Mouse (Mus musculus): ENCODE measurements around the gene Commd4. TPM values are rescaled to one million over a fixed set of nuclear protein-coding genes. Genes with fewer than 3 reads are reported as not detected.
"Not testable (repeated sequence)": the region's sequence is repeated elsewhere in the genome, so short reads cannot be mapped to it uniquely, and the experiment has no call there.

Gene Commd4
- 26.5 and 28.7 TPM in 2 replicates for polyA plus RNA-seq (2012; rRNA removed)

DNA sequence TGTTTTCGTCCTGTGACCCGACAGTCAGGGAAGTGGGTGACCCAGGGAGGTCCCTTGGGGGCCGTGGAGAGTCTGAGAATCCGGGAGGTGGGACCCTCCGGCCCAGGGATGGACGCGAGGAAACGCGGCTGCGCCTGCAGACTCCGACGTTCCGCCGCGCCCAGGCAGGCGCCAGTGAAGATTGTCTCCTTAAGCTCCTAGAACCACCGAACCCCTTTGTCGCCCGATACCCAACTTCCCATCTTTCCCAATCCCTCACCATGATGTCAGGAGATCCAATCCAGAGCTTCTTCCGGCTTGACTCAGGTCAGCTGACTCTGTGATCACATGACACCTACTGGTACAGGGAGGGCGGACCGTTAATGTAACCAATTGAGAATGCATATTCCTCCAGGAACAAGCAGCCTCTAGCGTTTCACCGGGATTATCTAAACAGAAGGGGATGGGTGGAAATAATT, at the start of gene Commd4:
TSS of gene Commd4 (minus strand) at position 319 of the 458 bp plus-strand sequence.
- TF ChIP-seq CTCF (IDR thresholded peaks at IDR 0.05; ENCODE audit: control insufficient read depth, insufficient read depth, insufficient replicate concordance, low read depth, low read length) (no peak), POLR2A (IDR thresholded peaks at IDR 0.05; ENCODE audit: control insufficient read depth, low read depth, low read length) (no peak)
- Histone ChIP-seq H3K27me3 (ENCODE audit: control insufficient read depth, insufficient read depth, low read length) (no peaks in the 10 kb centered on the region), H3K4me1 (ENCODE audit: control insufficient read depth, insufficient read depth, low read length) (peaks cover 13% of the 10 kb centered on the region), H3K36me3 (ENCODE audit: control insufficient read depth, insufficient read depth, low read length) (no peaks in the 10 kb centered on the region), H3K27ac (ENCODE audit: control insufficient read depth, insufficient read depth, low read depth, low read length) (peak within 1 kb of the TSS; percentile 68), H3K4me3 (ENCODE audit: control insufficient read depth, low read depth, low read length) (peak within 1 kb of the TSS; percentile 92)

DNA sequence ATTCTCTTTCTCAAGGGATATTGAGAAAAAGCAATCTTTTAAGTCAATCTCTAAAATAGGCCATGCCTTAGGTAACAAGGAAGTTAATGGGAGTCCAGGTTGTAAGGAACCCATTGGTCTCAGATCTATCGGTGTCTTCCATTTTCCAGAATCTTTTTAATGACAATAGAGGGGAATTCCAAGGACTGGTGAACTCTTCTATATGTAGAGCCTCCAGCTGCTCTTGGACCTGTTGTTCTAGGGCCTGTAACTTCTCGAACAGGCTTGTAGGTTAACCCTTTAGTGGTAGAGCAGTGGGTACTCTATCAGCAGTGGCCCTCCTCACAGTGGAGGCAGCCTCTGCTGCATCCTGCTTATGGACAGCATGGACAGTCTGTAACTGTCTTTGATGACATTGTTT, 48.8 kb upstream of the Commd4 start:
- TF ChIP-seq POLR2A (IDR thresholded peaks at IDR 0.05; ENCODE audit: control insufficient read depth, low read depth, low read length) (no peak), CTCF (IDR thresholded peaks at IDR 0.05; ENCODE audit: control insufficient read depth, insufficient read depth, insufficient replicate concordance, low read depth, low read length) (no peak)
- no peak overlapping the region for H3K27ac ChIP-seq (ENCODE audit: control insufficient read depth, insufficient read depth, low read depth, low read length)

DNA sequence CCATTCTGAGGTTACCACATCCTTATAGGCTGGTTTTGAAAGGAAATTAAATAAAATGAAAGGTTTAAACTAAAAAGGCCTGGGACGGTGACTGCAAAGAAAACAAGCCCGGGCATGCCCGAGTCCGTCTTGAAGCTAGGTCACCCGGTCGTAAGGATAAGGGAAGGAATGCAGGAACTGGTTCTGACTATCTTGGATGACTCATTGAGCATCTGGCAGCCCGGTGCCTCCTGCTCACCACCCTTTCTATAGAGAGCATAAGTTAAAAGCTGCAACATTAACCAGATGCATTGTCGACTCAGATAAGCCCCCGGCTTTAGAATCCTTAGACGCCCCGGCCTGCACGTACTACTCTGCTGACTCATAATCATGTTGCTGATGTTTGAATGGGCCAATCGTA, 45.4 kb upstream of the Commd4 start:
- H3K27me3 ChIP-seq (ENCODE audit: control insufficient read depth, insufficient read depth, low read length); H3K27ac ChIP-seq (ENCODE audit: control insufficient read depth, insufficient read depth, low read depth, low read length): not testable (repeated sequence)

More for the DNA sequence above, 48.8 kb upstream of the Commd4 start:
- Histone ChIP-seq H3K27me3 (ENCODE audit: control insufficient read depth, insufficient read depth, low read length) (no peaks in the 10 kb centered on the region), H3K36me3 (ENCODE audit: control insufficient read depth, insufficient read depth, low read length) (no peaks in the 10 kb centered on the region), H3K4me3 (ENCODE audit: control insufficient read depth, low read depth, low read length) (no peak overlapping the region), H3K4me1 (ENCODE audit: control insufficient read depth, insufficient read depth, low read length) (no peaks in the 10 kb centered on the region)

DNA sequence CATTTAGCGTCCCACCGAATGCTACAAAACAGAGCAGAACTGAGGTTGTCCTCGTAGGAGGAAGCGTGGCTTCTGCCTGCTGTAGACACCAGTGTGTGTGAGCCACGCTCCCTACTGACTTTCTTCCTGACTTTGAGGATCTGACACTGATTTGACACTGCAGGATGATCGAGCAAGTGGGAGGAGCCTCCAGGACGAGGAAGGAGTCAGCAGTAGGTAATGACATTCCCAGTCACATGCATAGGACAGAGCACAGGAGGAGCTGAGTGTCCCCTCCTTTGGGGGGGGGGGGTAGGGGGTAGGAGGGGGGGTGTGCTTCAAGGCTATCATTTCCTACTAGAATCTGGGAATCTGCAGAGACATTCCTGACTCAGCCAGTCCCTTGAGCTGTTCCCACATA, 44.9 kb upstream of the Commd4 start:
- H3K36me3 ChIP-seq (ENCODE audit: control insufficient read depth, insufficient read depth, low read length), result no peaks in the 10 kb centered on the region
- H3K27ac ChIP-seq (ENCODE audit: control insufficient read depth, insufficient read depth, low read depth, low read length), result no peak overlapping the region
- H3K27me3 ChIP-seq (ENCODE audit: control insufficient read depth, insufficient read depth, low read length), result no peaks in the 10 kb centered on the region
- H3K4me1 ChIP-seq (ENCODE audit: control insufficient read depth, insufficient read depth, low read length), result no peaks in the 10 kb centered on the region
- TF ChIP-seq CTCF (IDR thresholded peaks at IDR 0.05; ENCODE audit: control insufficient read depth, insufficient read depth, insufficient replicate concordance, low read depth, low read length) (no peak), POLR2A (IDR thresholded peaks at IDR 0.05; ENCODE audit: control insufficient read depth, low read depth, low read length) (no peak)
- no peak overlapping the region for H3K4me3 ChIP-seq (ENCODE audit: control insufficient read depth, low read depth, low read length)

More for the DNA sequence above, 45.4 kb upstream of the Commd4 start:
- not testable (repeated sequence) for H3K36me3 ChIP-seq (ENCODE audit: control insufficient read depth, insufficient read depth, low read length); H3K4me1 ChIP-seq (ENCODE audit: control insufficient read depth, insufficient read depth, low read length); H3K4me3 ChIP-seq (ENCODE audit: control insufficient read depth, low read depth, low read length)

DNA sequence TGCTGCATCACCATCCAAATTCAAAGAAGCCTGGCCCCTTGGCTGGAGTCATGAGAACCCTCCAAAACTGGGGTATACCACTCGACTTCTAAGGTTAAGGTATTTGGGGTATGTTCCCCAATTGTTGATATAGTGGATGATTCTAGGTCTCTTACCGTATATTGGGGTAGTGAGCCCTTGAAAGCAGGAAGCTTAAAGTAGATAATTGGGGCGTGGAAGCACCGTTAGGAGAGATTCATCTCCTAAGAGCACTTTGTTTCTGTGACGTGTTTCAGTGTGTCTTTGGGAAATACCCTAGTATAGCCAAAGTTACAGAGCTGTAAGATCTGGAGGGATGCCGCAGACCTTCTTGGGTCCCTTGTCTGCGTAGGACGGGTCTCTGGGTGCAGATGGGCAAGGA, 39.3 kb upstream of the Commd4 start:
- Histone ChIP-seq H3K4me3 (ENCODE audit: control insufficient read depth, low read depth, low read length) (no peak overlapping the region), H3K4me1 (ENCODE audit: control insufficient read depth, insufficient read depth, low read length) (no peaks in the 10 kb centered on the region), H3K27ac (ENCODE audit: control insufficient read depth, insufficient read depth, low read depth, low read length) (no peak overlapping the region), H3K36me3 (ENCODE audit: control insufficient read depth, insufficient read depth, low read length) (no peaks in the 10 kb centered on the region), H3K27me3 (ENCODE audit: control insufficient read depth, insufficient read depth, low read length) (no peaks in the 10 kb centered on the region)
- no peak for TF ChIP-seq CTCF (IDR thresholded peaks at IDR 0.05; ENCODE audit: control insufficient read depth, insufficient read depth, insufficient replicate concordance, low read depth, low read length)
- no peak for TF ChIP-seq POLR2A (IDR thresholded peaks at IDR 0.05; ENCODE audit: control insufficient read depth, low read depth, low read length)

DNA sequence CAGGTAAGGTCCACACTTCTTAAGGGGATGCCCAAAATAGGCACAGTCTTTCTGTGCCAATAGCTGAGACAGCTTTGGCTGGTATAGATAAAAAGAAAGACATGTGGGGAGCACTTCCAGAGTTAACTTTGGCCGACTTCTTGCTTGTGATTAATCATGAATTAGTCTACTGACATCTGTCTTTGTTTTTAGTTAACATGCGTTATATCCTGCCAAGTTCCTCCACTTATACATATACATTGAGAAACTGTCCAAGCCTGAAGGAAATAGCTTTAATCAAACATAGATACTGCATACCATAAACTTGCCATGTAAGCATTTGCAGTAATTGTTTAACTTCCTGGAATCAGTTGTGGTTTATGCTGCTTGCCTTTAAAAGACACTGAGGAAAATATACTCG, 38.6 kb upstream of the Commd4 start:
- H3K4me1 ChIP-seq (ENCODE audit: control insufficient read depth, insufficient read depth, low read length), result no peaks in the 10 kb centered on the region
- H3K4me3 ChIP-seq (ENCODE audit: control insufficient read depth, low read depth, low read length), result no peak overlapping the region
- H3K27me3 ChIP-seq (ENCODE audit: control insufficient read depth, insufficient read depth, low read length), result no peaks in the 10 kb centered on the region
- no peak overlapping the region for H3K27ac ChIP-seq (ENCODE audit: control insufficient read depth, insufficient read depth, low read depth, low read length)
- TF ChIP-seq POLR2A (IDR thresholded peaks at IDR 0.05; ENCODE audit: control insufficient read depth, low read depth, low read length) (no peak), CTCF (IDR thresholded peaks at IDR 0.05; ENCODE audit: control insufficient read depth, insufficient read depth, insufficient replicate concordance, low read depth, low read length) (no peak)
- H3K36me3 ChIP-seq (ENCODE audit: control insufficient read depth, insufficient read depth, low read length), result no peaks in the 10 kb centered on the region

DNA sequence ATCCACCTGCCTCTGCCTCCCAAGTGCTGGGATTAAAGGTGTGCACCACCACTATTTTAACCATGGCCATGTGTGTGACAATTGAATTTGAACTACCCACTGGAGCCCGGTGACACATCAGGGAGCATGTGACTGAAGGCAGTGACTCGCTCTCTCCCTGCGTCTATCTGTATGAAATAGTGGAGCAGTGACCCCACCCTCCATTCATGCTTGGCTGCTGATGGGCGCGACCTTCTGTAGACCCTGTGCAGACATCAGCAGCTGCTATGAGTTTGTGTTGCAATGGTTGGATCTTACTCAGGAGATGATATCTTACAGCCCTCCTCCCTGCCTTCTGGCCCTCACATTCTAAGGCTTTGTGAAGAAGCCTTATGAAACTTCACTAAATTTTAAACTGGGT, 10.3 kb upstream of the Commd4 start:
- TF ChIP-seq CTCF (IDR thresholded peaks at IDR 0.05; ENCODE audit: control insufficient read depth, insufficient read depth, insufficient replicate concordance, low read depth, low read length), result no peak
- TF ChIP-seq POLR2A (IDR thresholded peaks at IDR 0.05; ENCODE audit: control insufficient read depth, low read depth, low read length), result no peak
- Histone ChIP-seq H3K27me3 (ENCODE audit: control insufficient read depth, insufficient read depth, low read length) (no peaks in the 10 kb centered on the region), H3K27ac (ENCODE audit: control insufficient read depth, insufficient read depth, low read depth, low read length) (no peak overlapping the region), H3K4me1 (ENCODE audit: control insufficient read depth, insufficient read depth, low read length) (no peaks in the 10 kb centered on the region), H3K36me3 (ENCODE audit: control insufficient read depth, insufficient read depth, low read length) (no peaks in the 10 kb centered on the region), H3K4me3 (ENCODE audit: control insufficient read depth, low read depth, low read length) (no peak overlapping the region)

DNA sequence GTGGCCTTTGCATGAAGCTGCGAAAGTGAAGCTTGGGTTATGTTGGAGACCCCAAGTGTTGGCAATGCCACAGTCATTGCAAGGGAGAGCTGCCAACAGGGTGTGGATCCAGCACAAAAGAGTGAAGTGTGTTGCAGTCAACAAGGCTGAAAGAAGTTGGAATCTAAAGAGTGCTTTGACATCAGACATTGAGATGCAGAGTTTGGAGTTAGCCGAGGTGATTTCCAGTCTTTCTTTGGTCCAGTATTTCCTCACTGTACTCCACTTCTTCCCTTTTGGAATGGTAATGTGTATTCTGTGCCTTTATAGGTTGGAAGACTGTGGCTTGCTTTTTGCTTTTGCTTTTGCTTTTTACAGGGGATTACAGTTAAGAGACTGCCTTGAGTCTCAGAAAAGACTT, 8.0 kb upstream of the Commd4 start:
- H3K27me3 ChIP-seq (ENCODE audit: control insufficient read depth, insufficient read depth, low read length), result no peaks in the 10 kb centered on the region
- H3K4me1 ChIP-seq (ENCODE audit: control insufficient read depth, insufficient read depth, low read length), result no peaks in the 10 kb centered on the region
- H3K27ac ChIP-seq (ENCODE audit: control insufficient read depth, insufficient read depth, low read depth, low read length), result no peak overlapping the region
- no peaks in the 10 kb centered on the region for H3K36me3 ChIP-seq (ENCODE audit: control insufficient read depth, insufficient read depth, low read length)
- no peak for TF ChIP-seq CTCF (IDR thresholded peaks at IDR 0.05; ENCODE audit: control insufficient read depth, insufficient read depth, insufficient replicate concordance, low read depth, low read length)
- TF ChIP-seq POLR2A (IDR thresholded peaks at IDR 0.05; ENCODE audit: control insufficient read depth, low read depth, low read length), result no peak
- H3K4me3 ChIP-seq (ENCODE audit: control insufficient read depth, low read depth, low read length), result no peak overlapping the region
